Mouse (Mus musculus) T-helper 17 cell (primary cell): Measurements from ENCODE around the gene Szrd1.

Source experiments
- in situ Hi-C, 2 experiments: fragments of 300-600 bp; cut with MboI, MseI; formaldehyde crosslinking; loops; 1 replicate in 1 of 2; 2 replicates in 1 of 2; pipeline ENCODE4 v1.15.1; 2025; ENCODE audit warnings: high pct_unique_total_duplicates in 2 of 2

Gene Szrd1

GRCm38 (mm10) chr4:141068655-141069054 is 70.9 kb downstream of the Szrd1 start:
- in situ Hi-C loops = no loop called here

GRCm38 (mm10) chr4:141067516-141068046 is 72.0 kb downstream of the Szrd1 start:
- in situ Hi-C loops = no loop called here

- in situ Hi-C loops = no loop called here
Measured at GRCm38 (mm10) chr4:141066709-141067515, 72.7 kb downstream of the Szrd1 start.

- in situ Hi-C loops = no loop called here
Measured at GRCm38 (mm10) chr4:141065123-141065522, 74.5 kb downstream of the Szrd1 start.

GRCm38 (mm10) chr4:141064104-141064659 is 75.4 kb downstream of the Szrd1 start:
- in situ Hi-C loops = loop anchor here in 1 of 2 experiments (5.0 kb wide), 1 partner anchor 77 kb away; the partner anchor contains the start of gene Atp13a2
